Mouse (Mus musculus): ENCODE data around the gene A630095E13Rik. TPM values are rescaled to one million over a fixed set of nuclear protein-coding genes. Genes with fewer than 3 reads are reported as not detected.

Gene A630095E13Rik
- not detected in 2 replicates for polyA plus RNA-seq (2021; fragmentation: Nextera tagmentation)
- long read RNA-seq, experiment 1 = 0 reads
- long read RNA-seq, experiment 2 = 0 reads

DNA sequence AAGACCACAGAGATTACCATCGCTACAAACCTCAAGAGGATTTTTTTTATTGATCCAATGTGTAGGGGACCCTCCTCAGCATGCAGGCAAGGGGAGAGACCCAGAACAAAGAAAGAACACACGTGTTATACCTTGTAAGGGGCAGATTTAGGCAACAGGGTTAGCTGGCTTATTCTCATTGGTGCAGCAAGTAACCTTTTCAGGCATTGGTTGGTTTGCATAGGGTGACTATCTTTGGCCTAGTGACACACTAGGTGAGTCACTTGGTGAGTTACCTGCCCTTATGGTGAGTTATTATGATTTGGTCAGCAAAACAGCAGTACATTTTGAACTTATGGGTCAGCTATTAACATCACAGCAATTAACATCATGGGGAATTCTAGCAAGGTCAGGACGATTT lies at the start of gene A630095E13Rik:
Gene A630095E13Rik, minus strand, starts transcription at position 101 of the 400 bp plus-strand sequence.

DNA sequence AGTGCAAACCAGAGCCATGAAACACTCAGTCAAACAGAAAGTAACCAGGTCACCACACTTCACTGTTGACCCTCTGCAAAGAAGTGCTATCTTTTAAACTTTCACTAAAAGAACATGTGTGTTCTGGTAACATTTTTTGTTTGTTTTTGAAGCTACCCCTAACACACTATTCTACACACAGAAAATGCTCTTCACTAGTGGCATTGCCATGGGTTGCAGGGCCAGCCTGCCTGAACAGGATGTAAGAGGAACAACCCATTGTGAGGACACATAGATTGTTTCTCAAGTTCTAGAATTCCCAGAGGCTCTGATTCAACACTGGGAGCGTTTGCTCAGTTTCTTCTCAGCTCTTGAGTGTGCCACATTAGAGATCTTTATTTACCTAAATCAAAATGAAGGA lies 49.7 kb upstream of the A630095E13Rik start, which contains the start of gene Acrv1:
Gene Acrv1, plus strand, starts transcription at position 301 of the 400 bp plus-strand sequence.

Other genes starting within 250 kb of the A630095E13Rik start
- gene Gm7257, start 211.5 kb downstream of the A630095E13Rik start, polyA plus RNA-seq (2021; fragmentation: Nextera tagmentation) = not detected in 2 replicates
- not detected in 2 replicates for gene Gm9513, start 167.7 kb downstream of the A630095E13Rik start, polyA plus RNA-seq (2021; fragmentation: Nextera tagmentation)
- not detected in 2 replicates for gene Gm5615, start 101.4 kb downstream of the A630095E13Rik start, polyA plus RNA-seq (2021; fragmentation: Nextera tagmentation)
- not detected in 2 replicates for gene Gm17689, start 60.7 kb downstream of the A630095E13Rik start, polyA plus RNA-seq (2021; fragmentation: Nextera tagmentation)
- gene Acrv1, start 49.8 kb upstream of the A630095E13Rik start, polyA plus RNA-seq (2021; fragmentation: Nextera tagmentation) = not detected in 2 replicates
- 1.1 and 1.4 TPM in 2 replicates for gene Chek1, start 83.7 kb upstream of the A630095E13Rik start, polyA plus RNA-seq (2021; fragmentation: Nextera tagmentation)
- gene Stt3a, start 124.3 kb upstream of the A630095E13Rik start, polyA plus RNA-seq (2021; fragmentation: Nextera tagmentation) = 52.8 and 53.7 TPM in 2 replicates
- 12.4 and 53.9 TPM in 2 replicates for gene Ei24, start 154.0 kb upstream of the A630095E13Rik start, polyA plus RNA-seq (2021; fragmentation: Nextera tagmentation)
- gene Fez1, start 178.5 kb upstream of the A630095E13Rik start, polyA plus RNA-seq (2021; fragmentation: Nextera tagmentation) = 441 and 540 TPM in 2 replicates